Mouse (Mus musculus) heart, embryonic 12.5 days (tissue): Measurements from ENCODE around the gene Rint1. TPM values are rescaled to one million over a fixed set of nuclear protein-coding genes. Genes with fewer than 3 reads are reported as not detected.

Experiments
- ATAC-seq: fragments of 200-750 bp; cut with Nextera tagmentation; 2 replicates; pipeline ENCODE4 v1.8.0; 2017; ENCODE audit warnings: moderate TSS enrichment, moderate library complexity; ENCODE audit not compliant: insufficient number of reproducible peaks, low FRiP score
- H3K27ac ChIP-seq: fragments of 300-500 bp; sonication (generic); 2 replicates; pipeline ENCODE4 v1.5.1; 2016; ENCODE audit warnings: mild to moderate bottlenecking, moderate library complexity; ENCODE audit not compliant: poor library complexity, severe bottlenecking
- H3K27me3 ChIP-seq: fragments of 300-500 bp; sonication (generic); replicated peaks from 2 replicates; pipeline ENCODE4 v1.6.1; 2016; ENCODE audit warnings: mild to moderate bottlenecking, moderate library complexity
- H3K36me3 ChIP-seq: fragments of 300-500 bp; sonication (generic); 2 replicates; pipeline ENCODE4 v1.6.1; 2016; ENCODE audit warnings: mild to moderate bottlenecking, moderate library complexity
- H3K4me1 ChIP-seq: fragments of 300-500 bp; sonication (generic); replicated peaks from 2 replicates; pipeline ENCODE4 v1.6.1; 2016; ENCODE audit warnings: mild to moderate bottlenecking
- H3K4me2 ChIP-seq: fragments of 300-500 bp; sonication (generic); 2 replicates; pipeline ENCODE4 v1.6.1; 2016; ENCODE audit warnings: mild to moderate bottlenecking, moderate library complexity
- H3K4me3 ChIP-seq: fragments of 300-500 bp; sonication (generic); 2 replicates; pipeline ENCODE4 v1.5.1; 2016; ENCODE audit warnings: mild to moderate bottlenecking
- H3K9ac ChIP-seq: fragments of 300-500 bp; sonication (generic); 2 replicates; pipeline ENCODE4 v1.6.1; 2016; ENCODE audit warnings: mild to moderate bottlenecking, moderate library complexity
- H3K9me3 ChIP-seq: fragments of 300-500 bp; sonication (generic); replicated peaks from 2 replicates; pipeline ENCODE4 v1.6.1; 2016; ENCODE audit warnings: mild to moderate bottlenecking, moderate library complexity
- WGBS: fragments of 180-500 bp; shearing (Covaris S2); methylation state at CpG from one replicate; pipeline ENCODE4 v1.1.7; 2016; 5-methylcytosine and 5-hydroxymethylcytosine counted together
- polyA plus RNA-seq: library from polyadenylated mRNA; unstranded; fragments of >200 nt; fragmentation: Nextera tagmentation; extraction: Ambion mirVana; gene quantifications from 2 replicates; pipeline ENCODE4 v1.2.1, GENCODE M21; 2016

The Rint1 gene
- polyA plus RNA-seq, 1 experiment from 2014 or later = 32.2 TPM

DNA sequence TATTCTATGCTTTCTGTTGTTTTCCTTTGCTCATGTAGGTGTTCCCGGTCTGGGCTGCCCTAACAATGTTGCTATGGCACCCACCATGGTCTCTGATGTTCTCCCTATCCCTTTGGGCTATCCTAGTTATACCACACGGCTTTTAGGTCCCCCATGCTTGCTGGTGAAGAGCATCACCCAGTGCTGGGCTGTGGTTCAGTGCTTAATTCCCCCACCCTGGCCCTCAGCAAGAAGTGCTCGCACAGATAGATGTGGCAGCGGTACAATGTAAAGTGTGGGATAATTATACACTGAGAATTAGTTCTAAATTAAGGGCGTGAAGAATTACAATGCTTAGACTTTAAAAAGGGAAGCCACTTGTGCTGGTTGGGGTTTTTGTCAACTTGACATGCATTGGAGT, 78.4 kb downstream of the Rint1 start:
- no peak for ATAC-seq
- H3K27ac ChIP-seq = no peak overlapping the region
- WGBS = 79% methylated on average over 5 of the region's 5 CpGs

More for the DNA sequence above, 78.4 kb downstream of the Rint1 start:
- H3K4me2 ChIP-seq = no peak overlapping the region
- H3K9me3 ChIP-seq = no peaks in the 10 kb centered on the region
- H3K4me3 ChIP-seq = no peak overlapping the region
- peaks cover 16% of the 10 kb centered on the region; the same call in 1 of the 2 replicates for H3K4me1 ChIP-seq
- no peaks in the 10 kb centered on the region for H3K27me3 ChIP-seq
- no peak overlapping the region for H3K9ac ChIP-seq
- no peaks in the 10 kb centered on the region for H3K36me3 ChIP-seq

Other genes starting within 250 kb of the Rint1 start
- 48.0 and 50.1 TPM in 2 replicates for gene Srpk2, start 103.1 kb upstream of the Rint1 start, polyA plus RNA-seq
- 27.3 and 28.9 TPM in 2 replicates for gene Pus7, start 4.0 kb upstream of the Rint1 start, polyA plus RNA-seq
- 96.3 and 96.9 TPM in 2 replicates for gene Tomm7, start 56.5 kb downstream of the Rint1 start, polyA plus RNA-seq
- 51.5 and 51.7 TPM in 2 replicates for gene Fam126a, start 243.0 kb downstream of the Rint1 start, polyA plus RNA-seq